Comparison of ENCODE assay signal across 21 mouse cellular contexts in genomic region chr11:84097251-84097998, GRCm38 (mm10). TPM values are rescaled to one million over a fixed set of nuclear protein-coding genes. Genes with fewer than 3 reads are reported as not detected.
DNase-seq lines count a peak whose midpoint lies in the region; ATAC-seq lines count a peak whose summit lies in the region.
"Had no signal": no experiment of that assay in that cellular context is flagged by ENCODE, and none has a peak within 500 bp of the region (broad histone marks: within the 10 kb centered on the region; RNA-seq: fewer than 3 reads in every experiment).

No protein-coding gene starts in this region.

- DNase-seq in frontal cortex, postnatal 10 days (ENCODE audit: low spot score in 2 of 2) = no peak
- DNase-seq in layer of hippocampus, postnatal 14 days (ENCODE audit: low spot score in 2 of 2) = peak; percentile 15 to 23
- DNase-seq in layer of hippocampus, postnatal 10 days (ENCODE audit: low spot score in 2 of 2) = no peak
- peak; percentile 38 for DNase-seq in right cerebral cortex, adult 18-20 months
- DNase-seq in right cerebral cortex, postnatal 14 days = no peak
- DNase-seq in urinary bladder, postnatal 4 days (ENCODE audit: low spot score in 2 of 2) = no peak
- DNase-seq: adrenal gland, postnatal 10 days; cerebellum, adult 11-12 months; cerebellum, postnatal 14 days; embryo, embryonic 11 days; heart, postnatal 10 days; kidney, postnatal 36 days; liver, postnatal 0 days; lung, postnatal 14 days; thymus, postnatal 14 days had no signal

- peak; percentile 86 for ATAC-seq in frontal cortex, adult (ENCODE audit: low TSS enrichment)
- ATAC-seq: activated CD4-positive, CD25-positive, alpha-beta regulatory T cell, adult 4 months; forebrain, embryonic 13.5 days; intestine, embryonic 16.5 days; liver, postnatal 0 days; midbrain, embryonic 15.5 days had no signal

RNA-seq across cellular contexts. Expression of gene Dusp14, which starts 28.4 kb away (rescaled TPM):
- 10 to 100 TPM; 22.5 to 22.9 TPM for total RNA-seq in layer of hippocampus, postnatal 14 days (2021)
- total RNA-seq in layer of hippocampus, postnatal 10 days (2021) = 10 to 100 TPM; 15.9 to 17.3 TPM
- total RNA-seq: G1E had no signal

RNA-seq across cellular contexts. Expression of gene Tada2a, which starts 32.0 kb away (rescaled TPM):
- total RNA-seq in layer of hippocampus, postnatal 14 days (2021) = 10 to 100 TPM; 29.7 to 30.3 TPM
- total RNA-seq in layer of hippocampus, postnatal 10 days (2021) = 10 to 100 TPM; 34.8 to 35.6 TPM

RNA-seq across cellular contexts. Expression of gene Acaca, which starts 32.0 kb away (rescaled TPM):
- total RNA-seq in layer of hippocampus, postnatal 14 days (2021) = 10 to 100 TPM; 87.4 to 91.5 TPM
- 100 to 1,000 TPM; 105 to 117 TPM for total RNA-seq in layer of hippocampus, postnatal 10 days (2021)

Comparison
In these comparisons a context has a peak if more than half of its experiments do, and no peak if none do; other contexts are left out.
1. DNase-seq: peak in layer of hippocampus, postnatal 14 days (2 of 2) and right cerebral cortex, adult 18-20 months (single experiment); none in frontal cortex, postnatal 10 days (0 of 2), layer of hippocampus, postnatal 10 days (0 of 2), right cerebral cortex, postnatal 14 days (single experiment) and urinary bladder, postnatal 4 days (0 of 2).